Mouse (Mus musculus): ENCODE data around the gene Oaz3.

Oaz3 gene

GRCm38 (mm10) chr3:94456529-94457000 lies 12.8 kb upstream of the Oaz3 start:
- DNase-seq, result peak; percentile 98

- DNase-seq, result no peak
Measured at GRCm38 (mm10) chr3:94449377-94449776, 5.7 kb upstream of the Oaz3 start.

DNA sequence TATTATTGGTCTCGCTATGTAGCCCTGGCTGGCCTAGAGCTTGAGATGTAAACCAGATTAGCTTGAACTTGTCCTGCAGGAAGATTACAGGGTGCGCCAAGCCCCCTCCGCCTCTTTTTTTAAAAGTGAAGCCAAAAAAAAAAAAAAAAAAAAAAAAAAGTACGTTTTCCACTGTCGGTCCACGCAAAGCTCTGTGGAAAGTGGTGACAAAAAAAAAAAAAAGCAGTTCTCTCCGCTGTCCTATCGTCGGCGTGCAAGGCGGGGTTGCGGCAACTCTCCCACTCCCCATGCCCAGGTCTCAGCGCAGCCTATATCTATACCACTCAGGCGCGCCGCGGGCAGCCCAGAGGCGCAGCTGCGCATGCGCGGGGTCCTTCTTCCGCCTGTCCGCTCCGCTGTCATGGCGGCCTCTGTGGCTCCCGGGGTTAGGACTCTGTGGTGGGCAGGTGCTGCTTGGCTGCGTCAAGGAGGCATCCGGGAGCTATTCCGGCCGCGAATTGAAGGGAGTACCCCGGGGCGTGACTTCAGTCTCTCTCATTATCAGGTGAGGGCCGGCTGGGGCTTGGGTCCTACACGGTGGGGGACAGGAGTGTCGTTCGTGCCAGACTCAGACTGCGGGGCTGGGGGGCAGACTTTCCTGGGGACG lies 641 bp downstream of the Oaz3 start, which contains the start of gene Mrpl9:
Gene Mrpl9 (plus strand): TSS at position 368 of the 646 bp plus-strand sequence.
- peak; percentile 96 for DNase-seq

GRCm38 (mm10) chr3:94441182-94441581 lies 2.5 kb downstream of the Oaz3 start:
- no peak for DNase-seq

- no peak for DNase-seq
Measured at GRCm38 (mm10) chr3:94436420-94436819, 7.3 kb downstream of the Oaz3 start.

DNA sequence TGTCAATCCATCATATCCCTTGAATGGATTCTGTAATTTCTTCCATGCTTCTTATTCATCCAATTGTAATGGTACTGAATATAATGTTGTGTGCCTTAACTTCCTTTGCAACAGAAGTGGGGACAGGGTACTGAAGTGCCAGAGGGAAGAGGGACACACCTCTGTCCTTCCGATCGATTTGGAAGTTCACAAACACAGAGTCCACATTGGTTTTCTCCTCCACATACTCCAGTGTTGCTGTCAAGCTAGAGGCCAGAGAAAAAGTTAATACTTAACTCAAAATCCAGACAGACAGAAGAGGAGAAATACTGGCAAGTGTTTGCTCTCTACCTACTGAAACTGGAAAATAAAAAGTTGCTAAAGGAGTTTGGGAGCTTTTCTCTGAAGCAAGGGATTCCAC lies 9.4 kb downstream of the Oaz3 start:
- DNase-seq, result no peak

DNA sequence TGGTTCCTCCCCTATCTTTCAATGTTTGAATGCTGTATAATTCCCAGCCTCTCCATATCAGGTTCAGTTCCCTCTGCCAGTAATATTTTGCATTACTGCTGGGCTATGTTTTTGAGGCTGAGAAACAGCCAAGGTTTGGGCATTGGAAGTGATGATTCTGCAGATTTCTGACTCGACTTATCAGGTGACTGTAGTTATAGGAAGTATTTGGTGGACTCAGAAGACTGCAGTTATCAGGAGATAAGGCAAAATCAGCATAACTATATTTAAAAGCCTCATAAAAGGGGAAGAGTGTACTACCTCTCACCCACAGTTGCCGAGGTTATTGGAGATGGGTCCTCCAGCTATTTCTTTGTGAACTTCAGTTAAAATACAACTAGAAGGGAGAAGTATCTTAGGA lies 12.7 kb downstream of the Oaz3 start:
- DNase-seq, result no peak

DNA sequence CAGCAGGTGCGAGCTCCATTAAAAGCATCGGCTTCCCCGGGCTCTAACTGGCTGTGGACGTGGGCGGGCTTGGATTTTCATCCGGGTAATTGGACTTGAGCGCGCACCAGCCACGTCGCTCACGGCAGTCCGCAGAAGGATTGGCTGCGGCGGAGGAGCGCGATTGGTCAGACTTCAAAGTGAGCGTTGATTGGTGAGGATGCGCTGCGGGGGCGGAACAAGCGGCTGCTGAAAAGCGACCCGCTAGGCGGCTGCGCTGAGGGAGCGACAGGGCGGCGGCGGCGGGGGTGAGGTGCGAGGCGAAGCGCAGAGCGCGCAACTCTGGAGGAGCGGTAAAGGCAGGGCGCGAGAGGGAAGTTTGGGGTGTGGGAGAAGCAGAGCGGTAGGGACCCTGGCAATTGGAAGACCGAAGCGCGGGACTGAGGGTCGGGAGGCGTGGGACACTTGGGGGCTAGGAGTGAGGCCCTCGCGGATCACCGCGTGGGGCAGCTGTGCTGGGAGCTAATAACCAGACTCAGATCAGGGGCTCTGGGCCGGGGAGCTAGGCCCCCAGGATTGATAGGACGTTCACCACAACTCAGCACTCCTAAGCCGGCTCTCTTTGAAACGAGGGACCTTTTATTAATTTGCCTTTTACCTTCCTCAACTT lies 30.6 kb downstream of the Oaz3 start, which contains the start of gene Tdrkh:
Gene Tdrkh (plus strand): TSS at position 243 of the 649 bp plus-strand sequence.
- peak; percentile 97 for DNase-seq

- no peak for DNase-seq
Measured at GRCm38 (mm10) chr3:94412530-94412929, 31.2 kb downstream of the Oaz3 start.

- DNase-seq, result no peak
Measured at GRCm38 (mm10) chr3:94405561-94405960, 38.2 kb downstream of the Oaz3 start.

- DNase-seq, result peak; percentile 17
Measured at GRCm38 (mm10) chr3:94404366-94405054, 39.2 kb downstream of the Oaz3 start.

- no peak for DNase-seq
Measured at GRCm38 (mm10) chr3:94402451-94402850, 41.3 kb downstream of the Oaz3 start.

DNA sequence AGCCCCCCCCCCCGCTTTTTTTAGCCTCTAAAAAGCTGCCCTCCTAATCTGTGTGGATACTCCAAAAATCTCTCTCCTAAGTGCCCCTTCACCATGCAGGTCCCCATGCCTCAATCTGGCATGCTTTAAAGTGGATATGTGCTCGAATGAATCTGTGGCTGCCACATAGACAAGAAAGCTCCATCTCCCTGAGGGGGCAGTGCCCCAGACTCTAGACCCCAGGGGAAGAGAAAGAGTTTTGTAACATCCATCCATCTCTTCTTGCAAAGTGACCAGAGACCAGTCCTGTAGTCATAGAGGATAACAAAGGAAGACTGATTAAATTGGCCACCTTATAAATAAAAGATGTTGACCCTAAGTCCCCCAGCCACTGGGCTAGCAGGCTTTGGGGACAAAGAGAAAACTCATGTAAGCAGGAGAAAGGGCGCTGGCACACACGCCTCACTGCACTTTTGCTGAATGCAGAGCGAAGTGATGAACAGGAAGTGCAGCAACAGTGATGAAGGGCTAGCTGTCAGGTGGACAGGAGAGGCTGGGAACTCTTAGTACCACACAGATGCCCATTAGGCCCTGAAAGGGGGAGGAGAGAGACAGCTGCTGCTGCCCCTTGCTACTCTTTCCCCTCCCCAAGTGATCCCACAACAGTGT lies 43.9 kb downstream of the Oaz3 start:
- DNase-seq, result peak; percentile 53

DNA sequence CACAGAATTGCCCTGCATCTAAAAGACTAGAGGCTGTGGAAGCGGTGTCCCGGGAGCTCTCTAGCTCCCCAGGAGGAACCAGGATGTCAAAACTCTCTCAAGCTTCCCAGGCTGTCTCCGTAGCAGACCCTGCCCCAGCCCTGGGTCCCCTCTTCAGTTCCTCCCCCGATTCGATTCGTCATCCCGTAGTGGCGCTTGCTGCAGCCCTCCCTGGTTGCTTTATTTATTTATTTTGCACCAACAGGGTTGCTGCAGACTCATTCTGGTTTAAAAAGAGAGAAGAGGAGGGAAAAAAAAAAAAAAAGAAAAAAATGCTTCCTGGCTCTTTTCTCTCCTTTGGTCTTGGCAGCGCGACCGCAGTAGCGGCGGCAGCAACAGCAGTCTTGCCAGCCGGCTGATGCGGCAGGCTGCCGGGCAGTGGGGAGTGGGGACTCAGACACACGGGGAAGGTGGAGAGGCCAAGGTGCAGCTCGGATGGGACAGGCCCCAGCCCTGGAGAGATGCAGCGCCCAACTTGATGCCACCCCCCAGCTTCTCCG lies 44.7 kb downstream of the Oaz3 start:
- peak; percentile 72 for DNase-seq

- no peak for DNase-seq
Measured at GRCm38 (mm10) chr3:94398217-94398616, 45.5 kb downstream of the Oaz3 start, which contains the start of gene Lingo4. Lingo4 (plus strand) TSS chr3:94398517.

DNA sequence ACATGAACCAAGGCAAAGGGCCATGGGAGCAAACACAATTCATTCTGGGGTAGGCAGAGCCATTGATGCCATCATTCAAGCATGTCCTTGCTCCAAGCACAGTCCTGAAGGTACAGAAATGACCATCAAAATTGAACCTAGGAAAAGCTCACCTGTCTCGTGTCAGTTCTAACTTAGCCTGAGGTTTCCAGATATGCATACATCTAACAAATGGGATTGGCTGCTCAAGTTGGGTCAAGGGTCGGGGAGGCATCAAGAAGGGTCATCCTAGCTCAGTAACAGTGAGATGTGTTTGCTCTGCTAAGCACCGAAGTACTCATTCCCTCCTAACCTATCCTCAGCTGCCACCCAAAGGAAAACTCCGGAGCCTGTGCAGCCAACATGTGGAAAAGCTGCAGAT lies 46.9 kb downstream of the Oaz3 start:
- DNase-seq, result no peak

DNA sequence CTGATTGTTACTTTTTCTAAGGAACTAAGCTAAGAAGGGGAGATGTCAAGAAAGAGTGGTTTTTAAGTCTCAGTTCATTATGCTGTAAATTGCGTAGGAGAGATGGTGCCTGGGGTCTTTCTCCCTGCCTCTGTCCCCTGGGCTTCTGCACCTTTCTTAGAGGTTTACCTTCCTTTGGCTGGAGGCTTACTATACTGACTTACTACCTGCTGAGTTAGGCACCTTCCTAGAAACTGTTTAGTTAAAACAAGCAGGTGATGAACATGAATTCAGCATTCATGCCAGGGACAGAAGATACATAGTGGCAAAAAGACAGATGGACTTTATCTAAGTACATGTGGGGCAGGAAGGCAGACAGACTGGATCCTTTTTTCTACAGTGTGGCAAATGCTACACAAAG lies 47.4 kb downstream of the Oaz3 start:
- DNase-seq, result no peak

DNA sequence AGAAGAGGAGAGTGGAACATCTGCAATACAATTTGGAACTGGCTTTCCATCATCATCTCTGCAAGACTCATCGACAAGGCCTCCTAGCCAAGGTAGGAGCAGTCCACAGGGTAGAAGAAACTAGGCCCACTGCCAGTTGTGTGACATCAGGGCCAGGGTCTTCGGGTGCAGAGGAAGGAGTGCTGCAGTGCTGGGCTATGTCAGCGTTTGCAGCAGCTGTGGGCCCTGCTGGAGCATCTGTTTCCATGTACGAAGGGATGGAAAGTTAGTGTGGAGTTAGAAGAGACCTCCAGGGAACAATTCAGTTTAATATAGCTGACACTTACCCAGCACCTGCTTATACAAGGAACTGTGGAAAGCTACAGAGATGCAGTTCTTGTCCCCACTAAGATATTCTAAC lies 50.7 kb downstream of the Oaz3 start:
- DNase-seq, result no peak

DNA sequence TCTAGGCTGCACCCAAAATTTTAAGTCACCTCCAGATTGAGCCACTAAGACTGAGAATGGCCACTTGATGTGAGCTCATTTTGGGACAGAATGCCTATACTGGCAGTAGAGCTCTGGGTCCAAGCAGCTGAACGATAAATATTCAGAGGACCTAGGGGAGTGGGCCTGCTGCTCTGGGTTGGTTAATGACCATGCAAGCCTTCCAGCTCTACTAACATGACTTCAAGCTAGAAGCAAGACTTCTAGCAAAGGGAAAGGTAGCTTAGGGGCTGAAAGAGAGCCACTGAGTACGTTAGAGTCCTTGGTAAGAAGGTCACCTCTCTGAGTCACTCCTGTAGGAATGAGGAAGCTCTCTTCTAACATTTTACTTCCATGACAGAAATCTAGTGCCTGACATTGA lies 51.6 kb downstream of the Oaz3 start:
- DNase-seq, result no peak

GRCm38 (mm10) chr3:94391001-94391400 lies 52.7 kb downstream of the Oaz3 start:
- no peak for DNase-seq

- DNase-seq, result no peak
Measured at GRCm38 (mm10) chr3:94389420-94389819, 54.3 kb downstream of the Oaz3 start.

DNA sequence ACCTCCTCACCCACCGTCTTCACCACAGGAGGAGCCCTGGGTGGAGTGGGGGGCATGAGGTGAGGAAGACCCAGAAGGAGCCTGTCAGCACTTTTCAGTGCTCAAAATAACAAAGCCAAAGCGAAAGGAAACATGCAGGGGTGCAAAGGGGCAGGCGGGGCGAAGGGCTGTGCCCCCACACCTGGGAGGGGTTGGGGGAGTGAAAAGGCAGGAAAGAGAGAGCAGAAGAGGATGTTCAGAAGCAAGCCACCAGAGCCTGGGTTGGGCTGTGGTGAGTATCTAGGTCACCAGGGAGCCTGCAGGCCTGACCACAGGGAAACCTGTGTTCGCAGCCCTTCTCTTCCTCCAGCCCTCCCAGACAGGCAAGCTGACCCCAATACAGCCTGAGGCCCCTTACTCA lies 55.7 kb downstream of the Oaz3 start:
- DNase-seq, result no peak

DNA sequence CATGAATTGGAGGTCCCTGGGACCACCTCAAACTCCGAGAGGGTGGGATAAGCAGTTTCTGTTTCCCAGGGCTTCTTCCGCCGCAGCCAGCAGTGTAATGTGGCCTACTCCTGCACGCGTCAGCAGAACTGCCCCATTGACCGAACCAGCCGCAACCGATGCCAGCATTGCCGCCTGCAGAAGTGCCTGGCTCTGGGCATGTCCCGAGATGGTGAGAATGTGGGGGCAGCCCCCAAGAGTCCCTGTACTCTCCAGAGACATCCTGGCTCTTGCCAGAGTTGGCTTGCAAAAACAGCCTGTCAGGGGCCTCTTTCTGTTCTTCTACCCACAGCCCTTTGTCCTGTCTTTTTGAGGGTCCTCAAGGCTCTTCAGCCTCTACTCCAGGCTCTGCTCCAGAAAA lies 56.3 kb downstream of the Oaz3 start:
- DNase-seq, result no peak

All from embryo, embryonic 11 days (tissue).